Mouse (Mus musculus): ENCODE data around the gene Dao. TPM values are rescaled to one million over a fixed set of nuclear protein-coding genes. Genes with fewer than 3 reads are reported as not detected.
A peak's percentile ranks its signal among the peaks of the same experiment; 100 is the strongest.

Dao gene
- polyA plus RNA-seq, 1 experiment from 2014 or later: not detected

- Histone ChIP-seq H3K9me3 (ENCODE audit: control insufficient read depth, low read length) (no peaks in the 10 kb centered on the region), H3K27ac (ENCODE audit: low read depth, low read length) (no peak overlapping the region), H3K9ac (ENCODE audit: low read length) (no peak overlapping the region), H3K36me3 (ENCODE audit: control insufficient read depth, insufficient read depth, low read length) (peaks cover 11% of the 10 kb centered on the region), H3K4me3 (ENCODE audit: low read depth, low read length) (no peak overlapping the region), H3K27me3 (ENCODE audit: control insufficient read depth, insufficient read depth, low read length) (no peaks in the 10 kb centered on the region), H3K4me2 (ENCODE audit: low read depth) (no peak overlapping the region), H3K4me1 (ENCODE audit: control insufficient read depth, insufficient read depth, low read length) (no peaks in the 10 kb centered on the region)
- DNase-seq (ENCODE audit: low spot score) (no peak), ATAC-seq (ENCODE audit: insufficient read depth, low FRiP score, low TSS enrichment) (no peak)
- WGBS: 93% methylated on average over 7 of the region's 7 CpGs
Observed at GRCm38 (mm10) chr5:113965659-113966185, 37.8 kb upstream of the Dao start.

- Histone ChIP-seq H3K4me1 (ENCODE audit: control insufficient read depth, insufficient read depth, low read length) (no peaks in the 10 kb centered on the region), H3K36me3 (ENCODE audit: control insufficient read depth, insufficient read depth, low read length) (peaks cover 11% of the 10 kb centered on the region), H3K27ac (ENCODE audit: low read depth, low read length) (no peak overlapping the region), H3K9me3 (ENCODE audit: control insufficient read depth, low read length) (no peaks in the 10 kb centered on the region), H3K4me3 (ENCODE audit: low read depth, low read length) (no peak overlapping the region), H3K4me2 (ENCODE audit: low read depth) (no peak overlapping the region), H3K9ac (ENCODE audit: low read length) (no peak overlapping the region), H3K27me3 (ENCODE audit: control insufficient read depth, insufficient read depth, low read length) (no peaks in the 10 kb centered on the region)
- WGBS: 93% methylated on average over 13 of the region's 13 CpGs
- no peak for ATAC-seq (ENCODE audit: insufficient read depth, low FRiP score, low TSS enrichment)
- DNase-seq (ENCODE audit: low spot score): no peak
Observed at GRCm38 (mm10) chr5:113966452-113967150, 36.9 kb upstream of the Dao start.

GRCm38 (mm10) chr5:113968371-113968770 is 35.1 kb upstream of the Dao start:
- peaks cover 11% of the 10 kb centered on the region for H3K36me3 ChIP-seq (ENCODE audit: control insufficient read depth, insufficient read depth, low read length)
- H3K4me1 ChIP-seq (ENCODE audit: control insufficient read depth, insufficient read depth, low read length): no peaks in the 10 kb centered on the region
- ATAC-seq (ENCODE audit: insufficient read depth, low FRiP score, low TSS enrichment) (no peak), DNase-seq (ENCODE audit: low spot score) (no peak)
- H3K9me3 ChIP-seq (ENCODE audit: control insufficient read depth, low read length): no peaks in the 10 kb centered on the region
- H3K4me2 ChIP-seq (ENCODE audit: low read depth): no peak overlapping the region
- H3K4me3 ChIP-seq (ENCODE audit: low read depth, low read length): no peak overlapping the region
- 79% methylated on average over 11 of the region's 11 CpGs for WGBS
- no peak overlapping the region for H3K9ac ChIP-seq (ENCODE audit: low read length)
- H3K27ac ChIP-seq (ENCODE audit: low read depth, low read length): no peak overlapping the region
- H3K27me3 ChIP-seq (ENCODE audit: control insufficient read depth, insufficient read depth, low read length): no peaks in the 10 kb centered on the region

GRCm38 (mm10) chr5:113971434-113971960 is 32.0 kb upstream of the Dao start:
- Histone ChIP-seq H3K9me3 (ENCODE audit: control insufficient read depth, low read length) (no peaks in the 10 kb centered on the region), H3K4me2 (ENCODE audit: low read depth) (no peak overlapping the region), H3K9ac (ENCODE audit: low read length) (no peak overlapping the region), H3K4me3 (ENCODE audit: low read depth, low read length) (no peak overlapping the region), H3K27ac (ENCODE audit: low read depth, low read length) (no peak overlapping the region), H3K27me3 (ENCODE audit: control insufficient read depth, insufficient read depth, low read length) (no peaks in the 10 kb centered on the region), H3K4me1 (ENCODE audit: control insufficient read depth, insufficient read depth, low read length) (peaks cover 18% of the 10 kb centered on the region), H3K36me3 (ENCODE audit: control insufficient read depth, insufficient read depth, low read length) (peaks cover 6% of the 10 kb centered on the region; the same call in 1 of the 2 replicates)
- 80% methylated on average over 10 of the region's 10 CpGs for WGBS
- ATAC-seq (ENCODE audit: insufficient read depth, low FRiP score, low TSS enrichment) (no peak), DNase-seq (ENCODE audit: low spot score) (no peak)

GRCm38 (mm10) chr5:113972589-113973515 is 30.7 kb upstream of the Dao start:
- no peak overlapping the region for H3K9ac ChIP-seq (ENCODE audit: low read length)
- H3K36me3 ChIP-seq (ENCODE audit: control insufficient read depth, insufficient read depth, low read length): peaks cover 6% of the 10 kb centered on the region; the same call in 1 of the 2 replicates
- peak; percentile 43 for DNase-seq (ENCODE audit: low spot score)
- H3K4me3 ChIP-seq (ENCODE audit: low read depth, low read length): no peak overlapping the region
- 14% methylated on average over 18 of the region's 18 CpGs for WGBS
- H3K4me2 ChIP-seq (ENCODE audit: low read depth): no peak overlapping the region
- H3K27ac ChIP-seq (ENCODE audit: low read depth, low read length): 0 out of 2 replicates have a peak overlapping the region, but pooled peaks have one; percentile 34
- H3K27me3 ChIP-seq (ENCODE audit: control insufficient read depth, insufficient read depth, low read length): no peaks in the 10 kb centered on the region
- ATAC-seq (ENCODE audit: insufficient read depth, low FRiP score, low TSS enrichment): no peak
- no peaks in the 10 kb centered on the region for H3K9me3 ChIP-seq (ENCODE audit: control insufficient read depth, low read length)
- H3K4me1 ChIP-seq (ENCODE audit: control insufficient read depth, insufficient read depth, low read length): peaks cover 18% of the 10 kb centered on the region

- H3K27me3 ChIP-seq (ENCODE audit: control insufficient read depth, insufficient read depth, low read length): no peaks in the 10 kb centered on the region
- peaks cover 18% of the 10 kb centered on the region for H3K4me1 ChIP-seq (ENCODE audit: control insufficient read depth, insufficient read depth, low read length)
- H3K4me2 ChIP-seq (ENCODE audit: low read depth): no peak overlapping the region
- no peak overlapping the region for H3K27ac ChIP-seq (ENCODE audit: low read depth, low read length)
- ATAC-seq (ENCODE audit: insufficient read depth, low FRiP score, low TSS enrichment) (no peak), DNase-seq (ENCODE audit: low spot score) (no peak)
- no peak overlapping the region for H3K9ac ChIP-seq (ENCODE audit: low read length)
- 0 out of 2 replicates have a peak overlapping the region, but pooled peaks have one; percentile 2 for H3K4me3 ChIP-seq (ENCODE audit: low read depth, low read length)
- H3K9me3 ChIP-seq (ENCODE audit: control insufficient read depth, low read length): no peaks in the 10 kb centered on the region
- 88% methylated on average over 8 of the region's 8 CpGs for WGBS
- peaks cover 5% of the 10 kb centered on the region; the same call in 1 of the 2 replicates for H3K36me3 ChIP-seq (ENCODE audit: control insufficient read depth, insufficient read depth, low read length)
Observed at GRCm38 (mm10) chr5:113973790-113974189, 29.7 kb upstream of the Dao start.

- Histone ChIP-seq H3K9ac (ENCODE audit: low read length) (peak overlapping the region; percentile 29; the same call in 1 of the 2 replicates), H3K4me2 (ENCODE audit: low read depth) (no peak overlapping the region), H3K27me3 (ENCODE audit: control insufficient read depth, insufficient read depth, low read length) (no peaks in the 10 kb centered on the region), H3K4me1 (ENCODE audit: control insufficient read depth, insufficient read depth, low read length) (peaks cover 18% of the 10 kb centered on the region), H3K9me3 (ENCODE audit: control insufficient read depth, low read length) (no peaks in the 10 kb centered on the region), H3K4me3 (ENCODE audit: low read depth, low read length) (no peak overlapping the region), H3K27ac (ENCODE audit: low read depth, low read length) (0 out of 2 replicates have a peak overlapping the region, but pooled peaks have one; percentile 20), H3K36me3 (ENCODE audit: control insufficient read depth, insufficient read depth, low read length) (peaks cover 2% of the 10 kb centered on the region; the same call in 1 of the 2 replicates)
- DNase-seq (ENCODE audit: low spot score): no peak
- WGBS: 73% methylated on average over 15 of the region's 15 CpGs
- ATAC-seq (ENCODE audit: insufficient read depth, low FRiP score, low TSS enrichment): no peak
Observed at GRCm38 (mm10) chr5:113974576-113974975, 28.9 kb upstream of the Dao start.

GRCm38 (mm10) chr5:113975538-113976215 is 27.8 kb upstream of the Dao start:
- DNase-seq (ENCODE audit: low spot score): no peak
- H3K27ac ChIP-seq (ENCODE audit: low read depth, low read length): no peak overlapping the region
- 63% methylated on average over 9 of the region's 9 CpGs for WGBS
- no peaks in the 10 kb centered on the region for H3K27me3 ChIP-seq (ENCODE audit: control insufficient read depth, insufficient read depth, low read length)
- H3K9ac ChIP-seq (ENCODE audit: low read length): no peak overlapping the region
- no peaks in the 10 kb centered on the region for H3K9me3 ChIP-seq (ENCODE audit: control insufficient read depth, low read length)
- no peak overlapping the region for H3K4me2 ChIP-seq (ENCODE audit: low read depth)
- no peak overlapping the region for H3K4me3 ChIP-seq (ENCODE audit: low read depth, low read length)
- no peak for ATAC-seq (ENCODE audit: insufficient read depth, low FRiP score, low TSS enrichment)
- H3K36me3 ChIP-seq (ENCODE audit: control insufficient read depth, insufficient read depth, low read length): no peaks in the 10 kb centered on the region
- peaks cover 18% of the 10 kb centered on the region for H3K4me1 ChIP-seq (ENCODE audit: control insufficient read depth, insufficient read depth, low read length)

All from neural tube, embryonic 11.5 days (tissue).